Mouse (Mus musculus) kidney, postnatal 0 days (tissue): ENCODE data around the gene Sept9. TPM values are rescaled to one million over a fixed set of nuclear protein-coding genes. Genes with fewer than 3 reads are reported as not detected.
"Not testable (repeated sequence)": the region's sequence is repeated elsewhere in the genome, so short reads cannot be mapped to it uniquely, and the experiment has no call there.

ENCODE experiments used
- ATAC-seq: fragments of 200-750 bp; cut with Nextera tagmentation; replicated peaks from 2 replicates; pipeline ENCODE4 v1.8.0; 2017; ENCODE audit warnings: low read depth, moderate number of reproducible peaks, moderate TSS enrichment, moderate library complexity; ENCODE audit not compliant: low FRiP score
- DNase-seq: peaks from one replicate; pipeline ENCODE4 v3.0.0-alpha.2; 2016; ENCODE audit warnings: low spot score
- H3K27ac ChIP-seq: fragments of 300-500 bp; sonication (generic); 2 replicates; pipeline ENCODE4 v1.5.1; 2014; ENCODE audit warnings: mild to moderate bottlenecking
- H3K27me3 ChIP-seq: fragments of 300-500 bp; sonication (generic); 2 replicates; pipeline ENCODE4 v1.6.1; 2014; ENCODE audit warnings: low read length, mixed read lengths; ENCODE audit not compliant: insufficient read depth
- H3K36me3 ChIP-seq: fragments of 300-500 bp; sonication (generic); 2 replicates; pipeline ENCODE4 v1.6.1; 2014; ENCODE audit warnings: low read length, mixed read lengths; ENCODE audit not compliant: insufficient read depth
- H3K4me1 ChIP-seq: fragments of 300-500 bp; sonication (generic); replicated peaks from 2 replicates; pipeline ENCODE4 v1.6.1; 2014; ENCODE audit warnings: antibody characterized with exemption, low read length, mixed read lengths; ENCODE audit not compliant: insufficient read depth
- H3K4me2 ChIP-seq: fragments of 300-500 bp; sonication (generic); 2 replicates; pipeline ENCODE4 v1.6.1; 2014; ENCODE audit warnings: mild to moderate bottlenecking, low read length, moderate library complexity, mixed read lengths
- H3K4me3 ChIP-seq: fragments of 300-500 bp; sonication (generic); replicated peaks from 2 replicates; pipeline ENCODE4 v1.5.1; 2014; ENCODE audit warnings: low read depth, low read length
- H3K9ac ChIP-seq: fragments of 300-500 bp; sonication (generic); 2 replicates; pipeline ENCODE4 v1.6.1; 2014; ENCODE audit warnings: low read depth, low read length
- H3K9me3 ChIP-seq: fragments of 300-500 bp; sonication (generic); replicated peaks from 2 replicates; pipeline ENCODE4 v1.6.1; 2016; ENCODE audit warnings: low read length, inconsistent platforms, mixed read lengths
- CTCF ChIP-seq: IDR thresholded peaks from 2 replicates; pipeline ENCODE4 v1.5.1; 2016; ENCODE audit warnings: antibody characterized with exemption, low read depth, mild to moderate bottlenecking, moderate library complexity
- WGBS: fragments of 180-500 bp; shearing (Covaris S2); extraction: QIAGEN DNeasy Blood & Tissue Kit; methylation state at CpG from one replicate; pipeline ENCODE4 v1.1.7; 2014; 5-methylcytosine and 5-hydroxymethylcytosine counted together
- polyA plus RNA-seq: library from polyadenylated mRNA; unstranded; fragments of >200 nt; fragmentation: Nextera tagmentation; extraction: Ambion mirVana; gene quantifications from 2 replicates; pipeline ENCODE4 v1.2.1, GENCODE M21; 2015

The Sept9 gene
- polyA plus RNA-seq, 1 experiment from 2014 or later = 71.2 TPM

DNA sequence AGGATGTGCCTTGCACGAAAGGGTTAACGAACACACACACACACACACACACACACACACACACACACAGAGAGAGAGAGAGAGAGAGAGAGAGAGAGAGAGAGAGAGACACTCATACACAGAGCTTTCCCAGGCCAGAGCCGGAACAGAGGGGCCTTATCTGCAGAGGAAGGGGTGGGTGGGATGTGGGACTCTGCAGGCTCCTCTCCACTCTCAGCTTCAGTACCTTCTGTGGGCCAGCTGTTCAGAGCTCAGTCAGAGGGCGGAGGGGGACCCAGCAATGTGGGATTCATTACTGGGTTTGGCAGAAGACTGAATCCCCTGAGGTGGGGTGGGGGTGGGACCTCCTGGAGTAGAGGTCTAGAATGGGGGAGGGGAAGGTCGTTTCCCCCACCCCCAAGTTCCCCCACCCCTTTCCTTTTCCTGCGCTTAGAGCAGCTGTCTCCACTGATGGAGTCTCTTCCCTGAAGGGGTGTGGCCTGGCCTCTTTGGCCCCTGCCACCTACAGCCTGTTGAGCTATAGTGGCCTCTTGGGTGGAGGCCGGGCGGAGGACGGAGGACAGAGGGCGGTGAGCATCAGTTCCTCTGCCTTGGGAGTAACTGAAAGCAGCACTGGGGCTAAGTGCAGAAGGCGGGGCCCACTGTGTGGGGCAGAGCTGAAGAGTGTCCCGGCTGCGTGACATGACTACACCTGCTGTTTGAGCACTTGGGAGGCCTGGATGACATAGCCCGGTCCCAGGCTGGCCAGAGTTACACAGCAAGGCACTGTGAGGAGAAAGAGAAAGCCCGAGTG, 120.3 kb downstream of the Sept9 start:
- H3K9ac ChIP-seq = no peak overlapping the region
- H3K9me3 ChIP-seq = no peaks in the 10 kb centered on the region
- no peak overlapping the region for H3K4me3 ChIP-seq
- DNase-seq = peak; percentile 74
- 28% methylated on average over 14 of the region's 15 CpGs for WGBS
- TF ChIP-seq CTCF = no peak
- no peak for ATAC-seq
- H3K4me2 ChIP-seq = 0 out of 2 replicates have a peak overlapping the region, but pooled peaks have one; percentile 15
- H3K36me3 ChIP-seq = no peaks in the 10 kb centered on the region
- H3K27me3 ChIP-seq = no peaks in the 10 kb centered on the region
- H3K27ac ChIP-seq = peak overlapping the region; percentile 88
- peaks cover 54% of the 10 kb centered on the region for H3K4me1 ChIP-seq

DNA sequence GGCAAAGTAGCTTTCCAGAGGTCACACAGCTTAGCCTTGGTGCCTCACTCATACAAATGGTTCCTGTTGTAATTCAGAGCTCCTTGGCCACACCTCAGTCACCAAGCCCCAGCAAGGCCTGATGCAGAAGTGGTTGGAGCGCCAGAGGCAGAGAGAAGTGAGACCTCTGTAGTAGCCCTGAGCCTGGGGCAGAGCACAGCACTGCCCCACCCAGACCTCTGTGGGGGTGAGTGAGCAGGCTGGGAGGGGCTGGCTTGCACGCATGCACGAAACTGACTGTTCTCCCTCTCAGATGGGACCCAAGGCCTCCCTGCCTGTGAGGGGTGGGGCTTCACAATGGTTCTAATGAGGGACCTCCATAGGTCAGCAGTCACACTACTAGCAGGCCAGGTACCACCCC, 121.0 kb downstream of the Sept9 start:
- Histone ChIP-seq H3K36me3 (no peaks in the 10 kb centered on the region), H3K9ac (no peak overlapping the region), H3K9me3 (no peaks in the 10 kb centered on the region), H3K4me1 (peaks cover 49% of the 10 kb centered on the region), H3K4me3 (no peak overlapping the region), H3K4me2 (no peak overlapping the region), H3K27me3 (no peaks in the 10 kb centered on the region), H3K27ac (peak overlapping the region; percentile 88)
- 53% methylated on average over 3 of the region's 3 CpGs for WGBS
- TF ChIP-seq CTCF = no peak
- DNase-seq (no peak), ATAC-seq (no peak)

DNA sequence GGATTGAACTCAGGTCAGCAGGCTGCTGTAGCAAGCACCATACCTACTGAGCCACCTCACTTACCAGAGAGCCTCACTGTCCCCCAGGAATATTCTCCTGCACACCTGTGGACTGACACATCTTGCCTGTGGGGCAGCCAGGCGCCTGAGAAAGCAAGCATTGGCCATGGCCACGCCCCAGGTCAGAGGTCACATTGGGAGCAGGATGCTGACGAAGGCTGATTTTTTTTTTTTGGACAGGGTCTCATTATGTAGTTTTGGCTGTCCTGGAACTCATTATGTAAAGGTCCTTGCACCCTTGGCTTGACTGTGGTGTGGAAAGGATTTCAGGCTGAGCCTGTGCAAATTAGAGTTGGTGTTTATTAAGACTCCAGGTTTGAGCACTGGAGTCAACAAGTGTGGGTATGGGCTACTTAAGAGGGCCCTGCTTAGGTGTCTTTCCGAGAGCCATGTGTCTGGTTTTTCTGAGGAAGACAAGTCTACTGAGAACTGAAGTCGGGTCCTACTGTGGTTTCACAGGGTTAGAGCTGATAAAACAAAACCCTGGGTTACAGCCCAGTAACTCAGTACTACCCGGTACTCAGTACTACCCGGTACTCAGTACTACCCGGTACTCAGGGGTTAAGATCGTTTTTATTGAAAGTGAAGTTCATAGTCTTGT, 122.0 kb downstream of the Sept9 start:
- H3K4me1 ChIP-seq = peaks cover 46% of the 10 kb centered on the region
- no peak overlapping the region for H3K4me3 ChIP-seq
- H3K9me3 ChIP-seq = no peaks in the 10 kb centered on the region
- H3K36me3 ChIP-seq = no peaks in the 10 kb centered on the region
- 75% methylated on average over 9 of the region's 9 CpGs for WGBS
- TF ChIP-seq CTCF = no peak
- no peak overlapping the region for H3K4me2 ChIP-seq
- ATAC-seq = no peak
- no peak overlapping the region for H3K27ac ChIP-seq
- no peak overlapping the region for H3K9ac ChIP-seq
- H3K27me3 ChIP-seq = no peaks in the 10 kb centered on the region
- no peak for DNase-seq

DNA sequence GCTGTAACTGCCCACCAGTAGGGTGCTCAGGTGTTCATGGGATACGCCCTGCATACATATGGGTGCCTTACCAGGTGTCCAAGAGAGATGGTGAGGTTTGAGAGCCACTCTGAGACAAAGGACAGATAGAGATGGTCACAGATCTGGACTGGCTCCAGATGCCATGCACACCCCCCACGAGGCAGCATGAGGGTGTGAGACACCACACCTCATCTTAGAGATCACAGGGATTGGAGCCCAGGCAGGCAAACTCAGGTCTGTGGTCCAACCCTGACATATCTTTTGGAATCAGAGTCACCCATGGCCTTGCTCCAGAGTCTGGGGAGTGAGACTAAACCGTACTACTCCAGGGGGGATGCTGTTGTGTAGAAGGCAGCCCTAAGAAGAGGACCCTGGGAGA, 122.8 kb downstream of the Sept9 start:
- no peak for TF ChIP-seq CTCF
- H3K4me3 ChIP-seq = no peak overlapping the region
- no peaks in the 10 kb centered on the region for H3K9me3 ChIP-seq
- no peaks in the 10 kb centered on the region for H3K36me3 ChIP-seq
- H3K9ac ChIP-seq = no peak overlapping the region
- no peak overlapping the region for H3K4me2 ChIP-seq
- DNase-seq (no peak), ATAC-seq (no peak)
- H3K27ac ChIP-seq = no peak overlapping the region
- 69% methylated on average over 3 of the region's 3 CpGs for WGBS
- peaks cover 38% of the 10 kb centered on the region for H3K4me1 ChIP-seq
- no peaks in the 10 kb centered on the region for H3K27me3 ChIP-seq

GRCm38 (mm10) chr11:117322730-117323579, 123.5 kb downstream of the Sept9 start:
- Histone ChIP-seq H3K27ac (no peak overlapping the region), H3K4me2 (no peak overlapping the region), H3K9me3 (no peaks in the 10 kb centered on the region), H3K4me1 (peaks cover 31% of the 10 kb centered on the region), H3K36me3 (no peaks in the 10 kb centered on the region), H3K4me3 (no peak overlapping the region), H3K27me3 (no peaks in the 10 kb centered on the region), H3K9ac (no peak overlapping the region)
- 82% methylated on average over 15 of the region's 15 CpGs for WGBS
- no peak for ATAC-seq
- TF ChIP-seq CTCF = no peak
- no peak for DNase-seq

GRCm38 (mm10) chr11:117323976-117324574, 124.6 kb downstream of the Sept9 start:
- 56% methylated on average over 12 of the region's 12 CpGs for WGBS
- TF ChIP-seq CTCF = no peak
- H3K9ac ChIP-seq = no peak overlapping the region
- no peaks in the 10 kb centered on the region for H3K27me3 ChIP-seq
- no peak for ATAC-seq
- no peak overlapping the region for H3K27ac ChIP-seq
- H3K4me3 ChIP-seq = no peak overlapping the region
- H3K4me1 ChIP-seq = peaks cover 23% of the 10 kb centered on the region
- H3K36me3 ChIP-seq = no peaks in the 10 kb centered on the region
- H3K4me2 ChIP-seq = no peak overlapping the region
- no peaks in the 10 kb centered on the region for H3K9me3 ChIP-seq
- peak; percentile 29 for DNase-seq

DNA sequence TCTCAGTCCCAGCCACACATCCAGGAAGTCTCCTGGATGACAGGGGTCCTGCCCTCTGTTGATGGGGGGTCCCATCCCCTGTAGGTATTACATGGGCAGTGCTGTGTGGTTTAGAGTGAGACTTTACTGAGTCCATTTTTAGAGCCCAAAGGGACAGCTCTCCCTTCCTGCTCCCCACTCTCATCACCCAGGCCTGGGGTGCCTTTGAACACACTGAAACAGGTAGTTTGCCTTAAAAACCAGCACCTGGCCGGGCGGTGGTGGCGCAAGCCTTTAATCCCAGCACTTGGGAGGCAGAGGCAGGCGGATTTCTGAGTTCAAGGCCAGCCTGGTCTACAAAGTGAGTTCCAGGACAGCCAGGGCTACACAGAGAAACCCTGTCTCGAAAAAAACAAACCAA, 125.3 kb downstream of the Sept9 start:
- not testable (repeated sequence) for DNase-seq, H3K9ac ChIP-seq, H3K36me3 ChIP-seq, H3K27me3 ChIP-seq, H3K27ac ChIP-seq, H3K4me3 ChIP-seq, H3K4me2 ChIP-seq, H3K9me3 ChIP-seq, ATAC-seq
- 88% methylated on average over 5 of the region's 5 CpGs for WGBS
- H3K4me1 ChIP-seq = peaks cover 22% of the 10 kb centered on the region
